Mouse (Mus musculus) frontal cortex, postnatal 14 days (tissue): Measurements from ENCODE around the gene Catsperd.

Experiments
- DNase-seq, 2 experiments: peaks; one replicate each; pipeline ENCODE4 v3.0.0; 2022; ENCODE audit warnings: low spot score in 2 of 2

Gene Catsperd

GRCm38 (mm10) chr17:56627530-56628277 lies at the start of gene Catsperd:
Catsperd (plus strand) TSS chr17:56628143.
- peak in 1 of 2 experiments; percentile 7 for DNase-seq

- no peak for DNase-seq
Measured at GRCm38 (mm10) chr17:56583071-56583470, 44.9 kb upstream of the Catsperd start.

GRCm38 (mm10) chr17:56583611-56584256 lies 44.2 kb upstream of the Catsperd start:
- peak; percentile 40 to 50 for DNase-seq

GRCm38 (mm10) chr17:56584257-56585130 lies 43.4 kb upstream of the Catsperd start, which contains the start of the genes Safb2 and Safb:
Safb2 (minus strand) TSS chr17:56584585.
Safb (plus strand) TSS chr17:56584825.
- peak; percentile 99 for DNase-seq

- no peak for DNase-seq
Measured at GRCm38 (mm10) chr17:56585171-56585821, 42.6 kb upstream of the Catsperd start.

GRCm38 (mm10) chr17:56587773-56588172 lies 40.2 kb upstream of the Catsperd start:
- no peak for DNase-seq

GRCm38 (mm10) chr17:56588921-56589320 lies 39.0 kb upstream of the Catsperd start:
- no peak for DNase-seq

GRCm38 (mm10) chr17:56592553-56592952 lies 35.4 kb upstream of the Catsperd start:
- no peak for DNase-seq

- DNase-seq = no peak
Measured at GRCm38 (mm10) chr17:56593527-56594271, 34.2 kb upstream of the Catsperd start.

GRCm38 (mm10) chr17:56603186-56604069 lies 24.5 kb upstream of the Catsperd start:
- DNase-seq = no peak

GRCm38 (mm10) chr17:56604070-56604380 lies 23.9 kb upstream of the Catsperd start:
- no peak for DNase-seq

- no peak for DNase-seq
Measured at GRCm38 (mm10) chr17:56604422-56604821, 23.5 kb upstream of the Catsperd start.

- no peak for DNase-seq
Measured at GRCm38 (mm10) chr17:56605431-56605830, 22.5 kb upstream of the Catsperd start.

- DNase-seq = no peak
Measured at GRCm38 (mm10) chr17:56607521-56608062, 20.4 kb upstream of the Catsperd start.

- DNase-seq = no peak
Measured at GRCm38 (mm10) chr17:56608699-56609098, 19.2 kb upstream of the Catsperd start.

GRCm38 (mm10) chr17:56609452-56610171 lies 18.3 kb upstream of the Catsperd start, which contains the start of gene 2410015M20Rik:
2410015M20Rik (minus strand) TSS chr17:56609771.
- peak; percentile 96 for DNase-seq

GRCm38 (mm10) chr17:56611323-56611722 lies 16.6 kb upstream of the Catsperd start:
- no peak for DNase-seq

- no peak for DNase-seq
Measured at GRCm38 (mm10) chr17:56611861-56612564, 15.9 kb upstream of the Catsperd start.
